Mouse (Mus musculus): ENCODE results near the gene Stk24.

DNA sequence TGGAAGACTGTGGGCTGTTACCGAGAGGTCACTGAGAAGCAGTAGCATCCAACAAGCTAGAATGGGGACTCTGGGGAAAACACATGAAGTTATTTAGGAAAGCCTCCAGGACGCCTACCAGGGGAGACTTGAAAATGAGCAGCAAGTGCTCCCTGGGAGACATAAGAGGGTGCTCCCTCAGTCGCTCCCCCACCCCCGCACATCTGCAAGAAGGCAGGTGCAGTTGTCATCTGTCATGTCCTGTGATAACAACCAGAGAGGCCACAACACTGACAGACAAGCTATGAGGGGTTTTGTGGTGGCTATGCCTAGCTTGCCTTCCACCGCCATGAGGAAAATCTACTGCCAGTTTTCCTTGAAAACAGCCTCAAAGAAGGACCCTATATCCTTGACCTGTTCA lies 57.7 kb downstream of the Stk24 start:
- no peak for TF ChIP-seq CTCF (IDR thresholded peaks at IDR 0.05)
- no peak for TF ChIP-seq POLR2A (IDR thresholded peaks at IDR 0.05; ENCODE audit: insufficient read depth, low read depth, low read length)
- no peak for TF ChIP-seq EP300 (IDR thresholded peaks at IDR 0.05; ENCODE audit: insufficient read depth, low read depth, low read length)
